Mouse (Mus musculus) adrenal gland (tissue): ENCODE measurements around the gene Foxk1.

Experiments
- intact Hi-C: fragments of 180-260 bp; cut with DNase I; formaldehyde crosslinking; loops from one replicate; pipeline ENCODE4 v1.15.1; 2025

The Foxk1 gene

GRCm38 (mm10) chr5:142417104-142417503, 15.8 kb downstream of the Foxk1 start:
- intact Hi-C loops = no loop called here

GRCm38 (mm10) chr5:142417876-142418275, 16.6 kb downstream of the Foxk1 start:
- intact Hi-C loops = no loop called here

GRCm38 (mm10) chr5:142418419-142418818, 17.1 kb downstream of the Foxk1 start:
- intact Hi-C loops = no loop called here

- intact Hi-C loops = no loop called here
Observed at GRCm38 (mm10) chr5:142420317-142420716, 19.0 kb downstream of the Foxk1 start.

GRCm38 (mm10) chr5:142420920-142421319, 19.6 kb downstream of the Foxk1 start:
- intact Hi-C loops = no loop called here

- intact Hi-C loops = no loop called here
Observed at GRCm38 (mm10) chr5:142421886-142422285, 20.6 kb downstream of the Foxk1 start.

GRCm38 (mm10) chr5:142423141-142423540, 21.8 kb downstream of the Foxk1 start:
- intact Hi-C loops = no loop called here

GRCm38 (mm10) chr5:142423701-142424100, 22.4 kb downstream of the Foxk1 start:
- intact Hi-C loops = no loop called here

- intact Hi-C loops = no loop called here
Observed at GRCm38 (mm10) chr5:142424627-142425349, 23.5 kb downstream of the Foxk1 start.

- intact Hi-C loops = no loop called here
Observed at GRCm38 (mm10) chr5:142426476-142426875, 25.2 kb downstream of the Foxk1 start.

GRCm38 (mm10) chr5:142427876-142428275, 26.6 kb downstream of the Foxk1 start:
- intact Hi-C loops = no loop called here

GRCm38 (mm10) chr5:142428691-142429090, 27.4 kb downstream of the Foxk1 start:
- intact Hi-C loops = no loop called here

- intact Hi-C loops = no loop called here
Observed at GRCm38 (mm10) chr5:142431029-142431428, 29.7 kb downstream of the Foxk1 start.

- intact Hi-C loops = no loop called here
Observed at GRCm38 (mm10) chr5:142431811-142432434, 30.6 kb downstream of the Foxk1 start.

GRCm38 (mm10) chr5:142432695-142433094, 31.4 kb downstream of the Foxk1 start:
- intact Hi-C loops = no loop called here

- intact Hi-C loops = no loop called here
Observed at GRCm38 (mm10) chr5:142434052-142434451, 32.8 kb downstream of the Foxk1 start.

GRCm38 (mm10) chr5:142435736-142436135, 34.4 kb downstream of the Foxk1 start:
- intact Hi-C loops = no loop called here

- intact Hi-C loops = no loop called here
Observed at GRCm38 (mm10) chr5:142438380-142438938, 37.2 kb downstream of the Foxk1 start.

- intact Hi-C loops = no loop called here
Observed at GRCm38 (mm10) chr5:142439911-142440432, 38.7 kb downstream of the Foxk1 start.

GRCm38 (mm10) chr5:142440451-142441147, 39.3 kb downstream of the Foxk1 start:
- intact Hi-C loops = no loop called here

- intact Hi-C loops = no loop called here
Observed at GRCm38 (mm10) chr5:142441332-142442044, 40.2 kb downstream of the Foxk1 start.
